Mouse (Mus musculus) kidney, postnatal 4 days (tissue): Measurements from ENCODE around the gene Pnliprp2.

Experiments used
- DNase-seq, 2 experiments: peaks; one replicate each; pipeline ENCODE4 v3.0.0; 2021; ENCODE audit warnings: mixed read lengths in 2 of 2

The Pnliprp2 gene

GRCm38 (mm10) chr19:58805191-58805779 is 45.8 kb downstream of the Pnliprp2 start:
- DNase-seq = no peak

GRCm38 (mm10) chr19:58806364-58806763 is 46.8 kb downstream of the Pnliprp2 start:
- DNase-seq = peak; percentile 86 to 89

DNA sequence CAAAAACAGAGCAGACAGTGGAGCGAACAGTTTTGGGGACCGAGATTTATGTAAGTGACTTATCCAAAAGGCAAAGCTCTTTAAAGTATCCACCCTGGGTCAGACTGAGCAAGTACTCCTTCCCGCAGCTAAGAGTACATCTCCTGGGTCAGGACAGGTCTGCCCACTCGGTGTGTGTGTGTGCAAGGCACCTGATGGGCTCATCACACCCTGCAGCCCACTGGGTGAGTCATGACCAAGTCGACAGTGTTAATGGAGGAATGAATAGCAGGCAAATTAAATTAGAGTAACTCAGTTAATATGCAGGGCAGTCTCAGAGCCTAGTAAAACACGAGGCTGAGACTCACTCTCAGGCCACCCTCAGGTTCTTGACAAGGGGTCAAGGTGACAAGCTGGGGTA is 49.3 kb downstream of the Pnliprp2 start:
- no peak for DNase-seq

- DNase-seq = no peak
Measured at GRCm38 (mm10) chr19:58810536-58810935, 51.0 kb downstream of the Pnliprp2 start.

- DNase-seq = no peak
Measured at GRCm38 (mm10) chr19:58815179-58815922, 55.8 kb downstream of the Pnliprp2 start.

GRCm38 (mm10) chr19:58816453-58817041 is 57.0 kb downstream of the Pnliprp2 start:
- DNase-seq = peak; percentile 42 to 70

- DNase-seq = no peak
Measured at GRCm38 (mm10) chr19:58817398-58817797, 57.9 kb downstream of the Pnliprp2 start.

- peak in 1 of 2 experiments; percentile 45 for DNase-seq
Measured at GRCm38 (mm10) chr19:58818571-58819415, 59.3 kb downstream of the Pnliprp2 start.

GRCm38 (mm10) chr19:58822454-58823200 is 63.1 kb downstream of the Pnliprp2 start:
- peak; percentile 55 to 68 for DNase-seq

DNA sequence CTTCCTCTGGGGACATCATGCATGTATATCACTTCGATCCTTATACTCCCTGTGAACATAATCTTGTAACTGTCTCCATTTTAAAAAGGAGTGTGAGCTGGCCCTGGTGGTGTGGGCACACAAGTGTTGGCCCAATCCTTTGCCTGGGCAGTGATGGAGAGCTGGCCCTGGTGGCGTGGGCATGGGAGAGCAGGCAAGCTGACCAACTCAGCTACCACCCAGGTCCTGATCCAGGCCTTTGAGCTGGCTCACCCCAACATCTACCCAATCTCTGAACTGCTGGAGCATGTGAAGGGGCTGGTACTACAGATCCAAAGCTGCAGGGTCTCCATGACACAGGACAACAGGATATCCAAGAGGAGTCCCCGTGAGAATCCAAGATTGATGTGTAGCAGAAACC is 63.8 kb downstream of the Pnliprp2 start:
- DNase-seq = no peak

- DNase-seq = no peak
Measured at GRCm38 (mm10) chr19:58824316-58824715, 64.8 kb downstream of the Pnliprp2 start.
